Mouse (Mus musculus) CD4-positive naive resting alpha-beta T cell, adult 76 days (primary cell): ENCODE results near the gene Prpf40b. TPM values are rescaled to one million over a fixed set of nuclear protein-coding genes. Genes with fewer than 3 reads are reported as not detected.

Source experiments
- total RNA-seq: library from RNA; stranded (reverse); gene quantifications from one replicate; pipeline ENCODE4 v1.2.4, GENCODE M21; 2023

Prpf40b gene
- 16.4 TPM for total RNA-seq

GRCm38 (mm10) chr15:99294813-99295374 lies at the start of gene Prpf40b:
Gene Prpf40b, plus strand, starts transcription at chr15:99295087.

GRCm38 (mm10) chr15:99251626-99252380 lies 43.1 kb upstream of the Prpf40b start, which contains the start of gene Mcrs1:
Gene Mcrs1, minus strand, starts transcription at chr15:99251961.

DNA sequence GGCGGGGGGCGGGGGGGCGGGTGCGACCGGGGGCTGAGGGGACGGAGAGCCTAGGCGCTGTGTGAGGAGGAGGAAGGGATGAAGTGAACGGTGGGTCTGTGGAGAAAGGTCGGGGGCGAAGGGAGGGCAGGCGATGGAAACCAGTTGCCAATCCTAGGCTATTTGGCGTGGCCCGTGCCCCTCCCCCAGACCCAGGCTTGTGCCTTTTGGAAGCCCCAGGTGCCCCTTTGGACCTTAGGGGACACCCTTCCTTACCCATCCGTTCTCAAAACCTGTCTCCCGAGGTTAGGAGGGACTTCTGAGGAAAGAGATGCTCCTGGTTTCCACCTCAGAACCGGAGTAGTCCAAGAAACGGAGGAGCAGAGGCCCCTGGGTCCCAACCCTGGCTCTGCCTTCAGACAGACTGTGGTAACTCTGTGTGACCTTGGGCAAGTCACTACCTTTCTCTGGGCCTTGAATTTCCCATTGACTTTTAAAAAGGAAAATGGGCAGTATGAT lies 646 bp downstream of the Prpf40b start, which contains the start of gene Fam186b:
Gene Fam186b, minus strand, starts transcription at position 405 of the 498 bp plus-strand sequence.

Other genes with a start within 250 kb of the Prpf40b start
- not detected for gene Prph, start 239.9 kb upstream of the Prpf40b start, total RNA-seq
- gene Troap, start 220.5 kb upstream of the Prpf40b start, total RNA-seq, result 2.3 TPM
- not detected for gene C1ql4, start 207.3 kb upstream of the Prpf40b start, total RNA-seq
- gene Dnajc22, start 201.9 kb upstream of the Prpf40b start, total RNA-seq, result not detected
- gene Spats2, start 169.2 kb upstream of the Prpf40b start, total RNA-seq, result not detected
- gene Kcnh3, start 70.2 kb upstream of the Prpf40b start, total RNA-seq, result 3.3 TPM
- gene Mcrs1, start 43.1 kb upstream of the Prpf40b start, total RNA-seq, result 131 TPM
- gene Fam186b, start 801 bp downstream of the Prpf40b start, total RNA-seq, result not detected
- gene Fmnl3, start 75.4 kb downstream of the Prpf40b start, total RNA-seq, result 52.1 TPM
- 387 TPM for gene Tmbim6, start 97.8 kb downstream of the Prpf40b start, total RNA-seq
- 42.2 TPM for gene Nckap5l, start 162.7 kb downstream of the Prpf40b start, total RNA-seq
- gene Bcdin3d, start 179.6 kb downstream of the Prpf40b start, total RNA-seq, result 6.8 TPM
- not detected for gene Faim2, start 233.1 kb downstream of the Prpf40b start, total RNA-seq